Mouse (Mus musculus) cortical plate, adult 2 months (tissue): ENCODE measurements around the gene Srpk2.

ENCODE experiments used
- CTCF ChIP-seq: fragments of 200-500 bp; IDR thresholded peaks from 2 replicates; pipeline ENCODE4 v1.5.1; 2011; ENCODE audit warnings: mild to moderate bottlenecking, control low read depth, low read length; ENCODE audit not compliant: insufficient read depth; ENCODE audit errors: extremely low read depth
- POLR2A ChIP-seq: fragments of 200-500 bp; IDR thresholded peaks from 2 replicates; pipeline ENCODE4 v1.6.1; 2011; ENCODE audit warnings: mild to moderate bottlenecking, low read length, control low read depth; ENCODE audit not compliant: insufficient read depth; ENCODE audit errors: extremely low read depth

- TF ChIP-seq POLR2A = no peak
- no peak for TF ChIP-seq CTCF
These were observed 23.2 kb downstream of the Srpk2 start for GRCm38 (mm10) chr5:23661191-23661590.
